Mouse (Mus musculus) hindlimb bud, embryonic 11.5 days (tissue): ENCODE measurements around the gene Loxl1.
"Not testable (repeated sequence)": the region's sequence is repeated elsewhere in the genome, so short reads cannot be mapped to it uniquely, and the experiment has no call there.

Source experiments
- DNase-seq: peaks from one replicate; pipeline ENCODE4 v3.0.0-alpha.2; 2012; ENCODE audit warnings: low read depth, low spot score; ENCODE audit errors: extremely low spot score

The Loxl1 gene

DNA sequence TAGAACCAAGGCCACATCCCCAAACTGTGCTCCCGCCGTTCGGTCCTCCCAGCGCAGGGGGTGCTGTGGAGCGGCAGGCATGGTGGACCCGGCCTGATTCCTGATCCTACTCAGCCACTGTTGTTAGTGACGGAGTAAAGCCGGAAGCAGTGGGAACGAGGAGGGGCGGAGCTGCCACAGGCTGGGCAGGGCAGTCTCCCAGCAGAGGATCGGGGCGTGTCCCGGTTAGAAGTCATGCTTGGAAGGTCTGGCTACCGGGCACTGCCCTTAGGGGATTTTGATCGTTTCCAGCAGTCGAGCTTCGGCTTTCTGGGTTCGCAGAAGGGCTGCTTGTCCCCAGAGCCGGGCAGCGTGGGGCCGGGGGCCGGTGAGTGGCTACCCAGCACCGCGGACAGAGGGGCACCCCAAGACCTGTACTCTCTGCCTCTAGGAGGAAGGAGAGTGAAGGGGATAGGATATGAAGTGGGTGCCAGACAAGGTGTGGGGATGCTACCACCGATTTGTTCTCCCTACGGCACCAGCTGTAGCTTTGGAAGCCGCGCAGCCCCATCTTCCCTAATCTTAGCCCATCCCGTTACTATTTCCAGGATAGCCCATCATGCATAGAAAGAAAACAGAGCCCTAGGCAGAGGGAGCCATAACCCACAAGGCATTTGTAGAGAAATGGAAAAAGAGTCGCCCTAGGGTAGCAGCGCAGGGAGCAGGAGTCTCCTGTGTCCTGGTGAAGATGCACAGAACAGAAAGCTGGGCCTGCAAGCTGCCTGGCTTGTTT lies 59.8 kb downstream of the Loxl1 start, which contains the start of gene Stoml1:
TSS of gene Stoml1 (plus strand) at position 132 of the 772 bp plus-strand sequence.
- peak; percentile 69 for DNase-seq

DNA sequence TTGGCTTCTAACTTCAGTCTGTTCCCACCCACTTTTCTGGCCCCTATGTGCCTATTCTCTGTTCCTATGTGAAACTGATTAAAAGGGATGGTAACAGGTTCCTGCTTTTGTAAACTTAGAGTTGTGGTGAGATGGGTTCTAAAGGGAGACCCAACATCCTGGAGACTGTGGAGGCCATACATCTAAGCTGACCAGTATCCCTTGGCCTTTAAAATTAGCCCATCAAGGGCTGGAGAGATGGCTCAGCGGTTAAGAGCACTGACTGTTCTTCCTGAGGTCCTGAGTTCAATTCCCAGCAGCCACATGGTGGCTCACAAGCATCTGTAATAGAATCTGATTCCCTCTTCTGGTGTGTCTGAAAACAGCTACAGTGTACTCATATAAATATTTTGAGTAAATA lies 62.3 kb downstream of the Loxl1 start:
- not testable (repeated sequence) for DNase-seq

DNA sequence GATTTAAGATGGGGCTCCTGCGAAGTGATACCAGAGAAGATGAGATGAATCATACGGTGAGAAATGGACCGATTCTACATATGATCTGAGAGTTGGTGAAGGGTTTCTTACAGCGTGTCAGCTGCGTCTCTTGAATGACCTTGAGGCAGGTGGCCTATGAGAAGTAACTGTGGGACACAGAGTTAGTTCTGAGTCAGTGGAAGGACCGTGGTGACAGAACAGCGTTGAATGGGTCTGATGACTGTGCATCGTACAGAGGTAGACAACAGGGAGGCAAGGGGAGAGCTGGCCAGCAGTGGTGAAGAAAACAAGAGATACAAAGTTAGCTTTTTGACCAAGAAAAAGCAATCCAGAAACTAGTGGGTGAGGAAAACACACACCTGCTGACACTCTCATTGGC lies 62.7 kb downstream of the Loxl1 start:
- no peak for DNase-seq

DNA sequence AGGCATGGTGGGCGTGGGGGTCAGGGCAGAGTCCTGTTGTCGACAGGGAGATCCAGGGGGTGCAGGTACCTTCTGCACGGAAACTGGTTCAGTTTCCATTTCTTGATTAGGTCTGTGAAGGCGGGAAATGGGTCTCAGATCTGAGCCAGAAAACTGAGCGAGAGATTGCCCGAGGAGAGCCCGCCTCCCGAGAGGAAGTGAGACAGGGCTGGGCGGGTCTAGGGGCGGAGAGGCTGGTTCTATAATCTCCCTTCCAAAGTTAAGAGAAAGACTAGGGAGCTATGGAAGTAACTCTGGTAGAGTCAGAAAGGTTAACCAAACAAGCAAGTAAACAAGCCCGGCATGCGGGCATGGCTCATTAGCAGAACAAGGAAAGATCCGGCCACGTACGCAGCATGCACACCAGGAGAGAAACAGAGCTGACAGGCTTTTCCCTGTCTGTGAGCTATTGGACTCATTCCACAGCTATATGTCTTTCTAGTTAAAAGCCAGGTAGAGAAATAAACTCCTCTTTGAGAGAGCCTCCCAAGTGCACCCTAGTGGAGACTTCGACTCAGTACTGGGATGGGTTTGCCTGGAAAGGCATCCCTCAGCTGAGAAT lies 63.3 kb downstream of the Loxl1 start, which contains the start of gene Pml:
TSS of gene Pml (minus strand) at position 195 of the 601 bp plus-strand sequence.
- DNase-seq: no peak

DNA sequence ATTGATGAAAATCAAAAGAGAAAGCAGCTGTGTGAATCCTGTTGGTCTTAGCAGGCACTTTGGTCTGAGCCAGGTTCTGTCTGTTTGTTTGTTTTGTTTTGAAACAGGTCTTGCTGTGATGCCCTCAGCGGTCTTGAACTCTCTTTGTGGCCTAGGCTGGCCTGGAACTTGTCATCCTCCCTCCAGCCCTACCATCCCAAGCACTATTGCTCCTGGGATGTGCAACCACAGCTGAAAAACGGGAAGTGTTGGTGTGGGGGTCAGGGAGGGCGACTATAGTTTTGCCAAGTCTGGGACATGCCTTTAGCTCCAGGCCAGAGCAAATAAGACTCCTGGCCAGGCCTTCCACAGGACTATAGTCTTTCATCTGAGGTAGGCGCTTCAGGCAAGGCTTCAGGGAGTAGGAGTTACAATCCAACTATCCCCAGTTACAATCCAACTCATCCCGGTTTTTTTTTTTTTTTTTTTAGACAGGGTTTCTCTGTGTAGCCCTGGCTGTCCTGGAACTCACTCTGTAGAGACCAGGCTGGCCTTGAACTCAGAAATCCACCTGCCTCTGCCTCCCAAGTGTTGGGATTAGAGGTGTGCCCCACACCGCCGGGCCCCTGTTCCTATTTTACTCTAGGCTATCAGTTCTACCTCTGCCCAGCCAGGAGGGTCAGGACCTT lies 64.1 kb downstream of the Loxl1 start:
- no peak for DNase-seq

- no peak for DNase-seq
These were observed 65.8 kb downstream of the Loxl1 start for GRCm38 (mm10) chr9:58247064-58247759.

DNA sequence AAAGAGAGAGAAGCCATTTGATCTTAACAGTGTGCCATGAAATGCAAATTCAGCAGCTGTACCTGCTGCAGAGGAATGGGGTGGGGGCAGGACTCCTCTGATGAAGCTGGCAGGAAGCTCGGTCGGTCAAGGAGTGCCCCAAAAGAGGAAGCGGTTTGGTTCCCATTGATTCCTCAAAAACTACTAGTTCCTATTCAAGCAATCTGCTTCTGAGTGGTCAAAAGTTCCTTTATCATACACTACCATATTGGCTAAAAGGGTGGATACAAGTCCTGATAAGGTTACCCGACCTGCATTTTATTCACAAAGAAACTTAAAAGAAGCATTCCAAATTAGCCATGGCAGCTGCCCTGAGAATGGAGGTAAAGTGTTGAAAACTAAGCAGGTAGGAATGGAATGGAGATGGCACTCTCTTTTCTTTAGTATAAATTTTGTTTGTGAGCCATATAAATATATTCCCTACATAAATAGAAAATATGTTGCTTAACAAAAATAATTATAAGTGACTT lies 66.8 kb downstream of the Loxl1 start:
- no peak for DNase-seq

GRCm38 (mm10) chr9:58243696-58244095 lies 69.3 kb downstream of the Loxl1 start:
- no peak for DNase-seq

DNA sequence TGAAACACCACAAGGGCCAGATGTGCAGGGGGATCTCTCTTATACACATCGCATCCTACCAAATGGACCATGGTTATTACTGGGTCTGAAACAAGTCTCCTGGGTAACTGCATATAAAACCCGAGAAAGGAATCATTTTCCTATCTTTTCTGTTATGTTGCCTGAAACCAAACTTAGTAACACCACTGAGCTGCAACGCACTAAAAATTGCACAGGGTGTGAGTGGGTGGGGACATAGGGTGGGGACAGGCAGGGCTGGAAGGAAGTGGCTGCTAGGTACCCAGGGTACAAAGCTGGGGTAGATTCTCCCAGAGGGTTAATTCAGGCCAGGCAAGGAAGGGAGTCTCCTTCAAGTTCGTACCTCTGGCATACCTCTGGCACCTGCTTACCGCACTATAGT lies 70.3 kb downstream of the Loxl1 start:
- no peak for DNase-seq

- DNase-seq: no peak
These were observed 71.1 kb downstream of the Loxl1 start for GRCm38 (mm10) chr9:58241780-58242485.
